Mouse (Mus musculus): Measurements from ENCODE around the gene Clec18a. TPM values are rescaled to one million over a fixed set of nuclear protein-coding genes. Genes with fewer than 3 reads are reported as not detected.

The Clec18a gene
- total and polyA plus RNA-seq, 2 experiments: not detected

GRCm38 (mm10) chr8:111055031-111055634 is 37.1 kb downstream of the Clec18a start:
- peaks cover 50% of the 10 kb centered on the region for H3K36me3 ChIP-seq (ENCODE audit: control insufficient read depth, insufficient read depth, low read length)
- no peak for DNase-seq (ENCODE audit: extremely low read depth, low read depth, low spot score)
- H3K4me3 ChIP-seq (ENCODE audit: insufficient read depth, low read depth, low read length): no peak overlapping the region
- no peak for TF ChIP-seq POLR2A (IDR thresholded peaks at IDR 0.05; ENCODE audit: extremely low read depth, insufficient read depth, low read length)
- TF ChIP-seq CTCF (IDR thresholded peaks at IDR 0.05; ENCODE audit: low read depth, low read length): no peak
- H3K27me3 ChIP-seq (ENCODE audit: control insufficient read depth, insufficient read depth, low read length): no peaks in the 10 kb centered on the region
- 92% methylated on average over 17 of the region's 17 CpGs for WGBS
- no peak overlapping the region for H3K9ac ChIP-seq (ENCODE audit: low read depth, low read length)
- no peaks in the 10 kb centered on the region for H3K79me2 ChIP-seq (ENCODE audit: control insufficient read depth, insufficient read depth, low read length)
- peaks cover 6% of the 10 kb centered on the region for H3K4me1 ChIP-seq (ENCODE audit: control insufficient read depth, insufficient read depth, low read length)
- H3K27ac ChIP-seq (replicated peaks; ENCODE audit: insufficient read depth, low read depth, low read length): no peak overlapping the region

DNA sequence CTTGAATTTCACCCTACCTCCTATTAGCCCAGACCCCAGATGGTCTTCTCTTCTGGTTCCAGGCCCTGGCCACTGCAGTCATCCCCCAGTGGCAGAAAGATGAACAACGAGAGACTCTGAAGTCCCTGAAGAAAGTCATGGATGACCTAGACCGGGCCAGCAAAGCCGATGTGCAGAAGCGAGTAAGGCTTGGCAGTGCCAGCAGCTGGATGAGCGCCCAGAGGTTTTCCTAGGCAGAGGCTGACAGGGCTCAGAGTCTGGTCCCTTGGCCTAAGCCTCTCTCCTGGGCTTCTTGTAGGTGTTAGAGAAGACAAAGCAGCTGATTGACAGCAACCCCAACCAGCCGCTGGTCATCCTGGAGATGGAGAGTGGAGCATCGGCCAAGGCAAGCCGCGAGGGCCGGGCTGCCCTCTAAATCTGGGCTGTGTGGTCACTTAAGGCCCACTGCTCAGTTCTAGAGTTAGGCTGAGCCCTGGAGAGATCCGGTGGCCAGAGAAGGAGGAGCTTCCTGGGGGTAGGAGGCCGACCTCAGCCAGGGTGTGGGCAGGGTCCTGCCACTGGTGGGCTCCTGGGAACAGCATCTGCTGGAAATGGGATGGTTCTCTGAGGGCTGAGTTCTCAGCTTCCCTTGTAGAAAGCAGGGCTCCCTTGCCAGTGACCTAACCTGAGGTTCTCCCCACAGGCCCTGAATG is 38.3 kb downstream of the Clec18a start:
- Histone ChIP-seq H3K27me3 (ENCODE audit: control insufficient read depth, insufficient read depth, low read length) (no peaks in the 10 kb centered on the region), H3K4me3 (ENCODE audit: insufficient read depth, low read depth, low read length) (no peak overlapping the region), H3K4me1 (ENCODE audit: control insufficient read depth, insufficient read depth, low read length) (peaks cover 15% of the 10 kb centered on the region), H3K79me2 (ENCODE audit: control insufficient read depth, insufficient read depth, low read length) (no peaks in the 10 kb centered on the region), H3K27ac (replicated peaks; ENCODE audit: insufficient read depth, low read depth, low read length) (no peak overlapping the region), H3K36me3 (ENCODE audit: control insufficient read depth, insufficient read depth, low read length) (peaks cover 60% of the 10 kb centered on the region), H3K9ac (ENCODE audit: low read depth, low read length) (no peak overlapping the region)
- 74% methylated on average over 12 of the region's 12 CpGs for WGBS
- peak; percentile 42 for DNase-seq (ENCODE audit: extremely low read depth, low read depth, low spot score)
- no peak for TF ChIP-seq CTCF (IDR thresholded peaks at IDR 0.05; ENCODE audit: low read depth, low read length)
- no peak for TF ChIP-seq POLR2A (IDR thresholded peaks at IDR 0.05; ENCODE audit: extremely low read depth, insufficient read depth, low read length)

- TF ChIP-seq POLR2A (IDR thresholded peaks at IDR 0.05; ENCODE audit: extremely low read depth, insufficient read depth, low read length) (no peak), CTCF (IDR thresholded peaks at IDR 0.05; ENCODE audit: low read depth, low read length) (no peak)
- peaks cover 90% of the 10 kb centered on the region for H3K36me3 ChIP-seq (ENCODE audit: control insufficient read depth, insufficient read depth, low read length)
- no peak overlapping the region for H3K4me3 ChIP-seq (ENCODE audit: insufficient read depth, low read depth, low read length)
- H3K27me3 ChIP-seq (ENCODE audit: control insufficient read depth, insufficient read depth, low read length): no peaks in the 10 kb centered on the region
- 0 out of 2 replicates have a peak overlapping the region, but pooled peaks have one; percentile 2 for H3K27ac ChIP-seq (replicated peaks; ENCODE audit: insufficient read depth, low read depth, low read length)
- peak; percentile 74 for DNase-seq (ENCODE audit: extremely low read depth, low read depth, low spot score)
- no peak overlapping the region for H3K9ac ChIP-seq (ENCODE audit: low read depth, low read length)
- H3K79me2 ChIP-seq (ENCODE audit: control insufficient read depth, insufficient read depth, low read length): no peaks in the 10 kb centered on the region
- H3K4me1 ChIP-seq (ENCODE audit: control insufficient read depth, insufficient read depth, low read length): peaks cover 16% of the 10 kb centered on the region
- whole genome bisulfite sequencing: 37% methylated on average over 7 of the region's 7 CpGs
Measured at GRCm38 (mm10) chr8:111049106-111049505, 43.1 kb downstream of the Clec18a start.

- peak; percentile 33 for DNase-seq (ENCODE audit: extremely low read depth, low read depth, low spot score)
- WGBS: 81% methylated on average over 2 of the region's 2 CpGs
- Histone ChIP-seq H3K9ac (ENCODE audit: low read depth, low read length) (no peak overlapping the region), H3K79me2 (ENCODE audit: control insufficient read depth, insufficient read depth, low read length) (no peaks in the 10 kb centered on the region), H3K27me3 (ENCODE audit: control insufficient read depth, insufficient read depth, low read length) (no peaks in the 10 kb centered on the region), H3K36me3 (ENCODE audit: control insufficient read depth, insufficient read depth, low read length) (peaks cover 88% of the 10 kb centered on the region), H3K27ac (replicated peaks; ENCODE audit: insufficient read depth, low read depth, low read length) (no peak overlapping the region), H3K4me1 (ENCODE audit: control insufficient read depth, insufficient read depth, low read length) (peaks cover 16% of the 10 kb centered on the region), H3K4me3 (ENCODE audit: insufficient read depth, low read depth, low read length) (no peak overlapping the region)
- no peak for TF ChIP-seq POLR2A (IDR thresholded peaks at IDR 0.05; ENCODE audit: extremely low read depth, insufficient read depth, low read length)
- no peak for TF ChIP-seq CTCF (IDR thresholded peaks at IDR 0.05; ENCODE audit: low read depth, low read length)
Measured at GRCm38 (mm10) chr8:111048694-111049093, 43.5 kb downstream of the Clec18a start.

DNA sequence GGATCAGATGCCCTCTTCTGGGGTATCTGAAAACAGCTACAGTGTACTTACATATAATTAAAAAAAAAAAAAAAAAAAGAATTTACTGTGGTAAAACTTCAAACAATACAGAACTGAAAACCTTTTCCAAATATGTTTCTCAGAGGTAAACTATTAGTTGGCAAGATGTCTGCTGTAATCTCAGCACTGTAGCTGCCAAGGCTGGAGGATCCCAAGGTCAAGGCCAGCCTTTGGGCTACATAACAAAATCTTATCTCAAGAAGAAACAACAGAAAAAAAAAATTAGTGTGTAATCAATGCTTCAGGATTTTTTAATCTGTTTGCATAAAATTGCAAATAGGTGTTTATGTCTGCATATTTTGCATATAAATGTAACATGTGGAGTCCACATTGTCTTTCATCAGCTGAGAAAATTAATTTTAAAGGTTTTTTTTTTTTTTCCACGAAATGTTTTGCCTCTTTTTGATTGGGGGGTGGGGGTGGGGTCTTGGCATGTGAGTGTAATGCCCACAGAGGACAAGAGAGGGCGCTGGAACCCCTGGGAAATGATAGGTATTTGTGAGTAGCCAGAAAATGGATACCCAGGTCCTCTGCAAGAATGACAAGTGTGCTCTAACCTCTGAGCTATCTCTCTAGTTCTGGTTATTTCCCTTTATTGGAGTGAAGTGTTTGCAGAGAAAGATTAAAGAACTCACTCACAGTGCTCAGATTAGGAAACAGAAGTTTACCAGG is 48.1 kb downstream of the Clec18a start:
- peak; percentile 81 for DNase-seq (ENCODE audit: extremely low read depth, low read depth, low spot score)
- no peak overlapping the region for H3K9ac ChIP-seq (ENCODE audit: low read depth, low read length)
- no peaks in the 10 kb centered on the region for H3K27me3 ChIP-seq (ENCODE audit: control insufficient read depth, insufficient read depth, low read length)
- peaks cover 87% of the 10 kb centered on the region for H3K36me3 ChIP-seq (ENCODE audit: control insufficient read depth, insufficient read depth, low read length)
- H3K27ac ChIP-seq (replicated peaks; ENCODE audit: insufficient read depth, low read depth, low read length): no peak overlapping the region
- H3K4me1 ChIP-seq (ENCODE audit: control insufficient read depth, insufficient read depth, low read length): peaks cover 6% of the 10 kb centered on the region
- H3K4me3 ChIP-seq (ENCODE audit: insufficient read depth, low read depth, low read length): no peak overlapping the region
- TF ChIP-seq POLR2A (IDR thresholded peaks at IDR 0.05; ENCODE audit: extremely low read depth, insufficient read depth, low read length) (no peak), CTCF (IDR thresholded peaks at IDR 0.05; ENCODE audit: low read depth, low read length) (peak; percentile 41)
- no peaks in the 10 kb centered on the region; the same call in 1 of the 2 replicates for H3K79me2 ChIP-seq (ENCODE audit: control insufficient read depth, insufficient read depth, low read length)
- 15% methylated on average over 2 of the region's 2 CpGs for WGBS

All from liver, adult 2 months (tissue).